Mouse (Mus musculus) bone marrow, adult 2 months (tissue): ENCODE measurements around the gene Herc3. TPM values are rescaled to one million over a fixed set of nuclear protein-coding genes. Genes with fewer than 3 reads are reported as not detected.
"Not testable (repeated sequence)": the region's sequence is repeated elsewhere in the genome, so short reads cannot be mapped to it uniquely, and the experiment has no call there.

Experiments used
- H3K27ac ChIP-seq: fragments of 200-500 bp; 2 replicates; pipeline ENCODE4 v1.5.1; 2012; ENCODE audit warnings: low read depth, mild to moderate bottlenecking, control low read depth, inconsistent platforms, low read length; ENCODE audit not compliant: control insufficient read depth, poor library complexity, insufficient read depth
- H3K4me1 ChIP-seq: fragments of 200-500 bp; 2 replicates; pipeline ENCODE4 v1.6.1; 2011; ENCODE audit warnings: low read length; ENCODE audit not compliant: control insufficient read depth, insufficient read depth
- H3K4me3 ChIP-seq: fragments of 200-500 bp; replicated peaks from 2 replicates; pipeline ENCODE3; 2011; ENCODE audit warnings: mild to moderate bottlenecking, low read depth, low read length, control low read depth; ENCODE audit not compliant: control insufficient read depth
- CTCF ChIP-seq: fragments of 200-500 bp; IDR thresholded peaks from 2 replicates; pipeline ENCODE4 v1.5.1; 2011; ENCODE audit warnings: low read length, control low read depth; ENCODE audit not compliant: control insufficient read depth, insufficient read depth
- POLR2A ChIP-seq: fragments of 200-500 bp; IDR thresholded peaks from 2 replicates; pipeline ENCODE4 v1.6.1; 2011; ENCODE audit warnings: low read depth, mild to moderate bottlenecking, control low read depth, low read length, borderline replicate concordance; ENCODE audit not compliant: control insufficient read depth
- WGBS: fragments of 180-500 bp; shearing (Covaris S2); methylation state at CpG from one replicate; pipeline ENCODE4 v1.1.7; 2018; 5-methylcytosine and 5-hydroxymethylcytosine counted together
- polyA plus RNA-seq: library from polyadenylated mRNA; stranded (reverse); fragments of >200 nt; gene quantifications from 2 replicates; pipeline ENCODE4 v1.2.4, GENCODE M21; 2011; ENCODE audit warnings: low replicate concordance; ENCODE audit not compliant: missing spikeins, insufficient read depth, insufficient read length

The Herc3 gene
- polyA plus RNA-seq, 1 experiment: 12.3 TPM

DNA sequence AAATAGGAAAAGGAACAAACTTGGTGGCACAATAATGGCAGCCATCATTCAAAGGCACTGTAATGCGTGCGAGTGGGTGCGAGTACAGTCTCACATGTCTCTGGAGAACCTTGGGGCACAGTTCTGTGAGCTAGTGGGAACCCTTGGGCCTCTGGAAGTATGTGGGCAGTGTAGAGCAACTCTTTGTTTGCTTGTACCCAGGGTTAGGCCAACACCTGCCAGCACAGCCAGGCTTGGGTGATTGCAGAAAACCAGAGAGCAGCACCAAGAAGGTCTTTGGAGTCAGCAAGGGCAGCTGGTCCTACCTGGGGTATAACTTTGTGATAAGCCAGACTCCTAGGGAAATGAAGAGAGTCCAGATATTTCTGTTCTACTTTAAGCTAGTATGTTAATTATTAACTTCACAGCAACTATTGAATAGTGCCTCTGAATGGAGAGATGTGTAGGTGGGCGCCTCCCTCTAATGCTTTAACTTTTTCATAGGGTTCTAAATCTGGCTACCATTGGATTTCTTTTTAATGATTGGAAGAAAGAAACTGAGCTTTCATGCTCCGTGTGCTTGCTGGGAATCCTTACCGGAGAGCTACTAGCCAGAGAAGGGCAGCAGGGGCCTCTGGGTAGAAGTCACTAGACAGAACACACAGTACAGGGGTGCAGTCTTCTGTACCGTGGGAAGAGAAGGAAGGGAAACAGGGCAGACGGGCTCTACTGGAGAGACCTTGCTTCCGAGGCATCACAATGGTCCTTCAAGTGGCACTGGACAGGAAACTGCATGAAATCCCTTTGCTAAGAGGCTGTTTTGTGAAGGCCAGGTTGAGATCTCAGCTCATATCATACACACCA, 15.8 kb downstream of the Herc3 start:
- no peak overlapping the region for H3K27ac ChIP-seq
- H3K4me1 ChIP-seq: no peaks in the 10 kb centered on the region
- 86% methylated on average over 9 of the region's 9 CpGs for WGBS
- H3K4me3 ChIP-seq: no peak overlapping the region
- TF ChIP-seq CTCF: no peak

DNA sequence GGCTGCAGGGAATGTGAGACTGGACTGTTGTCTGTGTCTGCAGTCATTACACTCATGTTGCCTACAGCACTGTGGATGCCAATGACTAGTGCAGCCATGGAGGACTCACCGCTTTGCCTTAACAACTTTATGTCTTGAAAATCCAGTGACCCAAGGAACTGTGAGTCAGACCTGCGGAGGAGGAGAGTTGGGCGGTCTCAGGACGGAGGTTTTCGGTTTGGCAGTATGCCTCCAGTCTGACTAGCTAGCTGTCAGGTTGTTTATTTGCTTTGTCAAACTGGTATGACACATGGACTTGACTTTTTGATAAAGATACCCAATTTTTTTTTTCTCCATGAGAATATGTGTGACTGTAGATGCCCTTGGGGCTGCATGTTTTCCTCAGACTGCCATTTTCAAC, 16.6 kb downstream of the Herc3 start:
- no peaks in the 10 kb centered on the region for H3K4me1 ChIP-seq
- H3K4me3 ChIP-seq: no peak overlapping the region
- WGBS: 87% methylated on average over 5 of the region's 5 CpGs
- H3K27ac ChIP-seq: no peak overlapping the region
- TF ChIP-seq CTCF (no peak), POLR2A (no peak)

DNA sequence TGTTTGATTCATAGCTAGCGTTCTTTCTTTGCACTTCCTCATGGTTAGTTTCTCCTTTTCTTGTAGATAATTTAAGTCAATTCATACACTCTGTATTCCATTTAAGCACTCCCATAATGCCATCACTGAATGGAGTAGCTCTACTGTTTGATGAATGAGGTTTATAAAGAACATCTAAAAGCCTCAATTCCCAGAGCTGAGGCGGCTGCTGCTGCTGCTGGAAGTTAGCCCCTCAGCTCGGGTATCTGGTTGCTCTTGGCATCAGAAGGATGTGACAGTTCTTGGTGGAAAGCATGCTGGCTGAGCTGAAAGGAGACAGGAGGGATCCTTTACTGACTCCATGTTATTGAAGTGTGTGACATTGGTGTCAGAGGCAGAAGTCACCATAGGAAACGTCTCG, 18.1 kb downstream of the Herc3 start:
- H3K4me1 ChIP-seq: no peaks in the 10 kb centered on the region
- H3K27ac ChIP-seq: no peak overlapping the region
- 71% methylated on average over 5 of the region's 5 CpGs for WGBS
- no peak overlapping the region for H3K4me3 ChIP-seq
- no peak for TF ChIP-seq POLR2A
- TF ChIP-seq CTCF: no peak

DNA sequence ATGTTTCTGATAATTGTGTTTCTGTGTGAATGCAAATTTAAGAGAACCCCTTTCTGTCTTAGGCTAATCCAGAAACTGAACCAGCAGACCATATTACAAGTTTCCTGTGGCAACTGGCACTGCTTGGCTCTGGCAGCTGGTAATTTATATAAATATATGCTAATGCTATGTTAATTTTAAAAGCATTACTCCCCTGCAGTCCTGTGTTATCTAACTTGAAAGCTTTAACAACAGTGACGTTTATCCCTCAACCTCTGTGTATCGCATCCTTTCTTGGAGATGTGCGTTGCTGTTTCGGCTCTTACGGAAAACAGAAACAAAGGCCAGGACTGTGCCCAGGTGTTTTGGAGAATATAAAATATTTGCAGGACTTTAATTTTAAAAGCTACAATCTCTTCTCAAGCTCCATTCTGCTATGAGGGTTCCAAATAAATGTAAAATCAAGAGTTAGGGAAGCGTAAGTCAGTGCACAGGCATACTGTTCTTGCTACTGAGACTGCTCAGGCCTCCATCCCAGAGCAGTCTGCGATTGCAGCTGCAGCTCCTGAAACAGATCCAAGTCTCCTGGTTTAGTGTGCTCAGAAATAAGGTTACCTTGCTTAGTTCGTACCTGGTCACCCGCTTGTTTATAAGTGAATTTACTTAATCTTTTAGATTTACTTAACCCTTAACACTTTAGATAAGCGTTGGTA, 24.6 kb downstream of the Herc3 start:
- 91% methylated on average over 10 of the region's 10 CpGs for WGBS
- H3K27ac ChIP-seq: no peak overlapping the region

DNA sequence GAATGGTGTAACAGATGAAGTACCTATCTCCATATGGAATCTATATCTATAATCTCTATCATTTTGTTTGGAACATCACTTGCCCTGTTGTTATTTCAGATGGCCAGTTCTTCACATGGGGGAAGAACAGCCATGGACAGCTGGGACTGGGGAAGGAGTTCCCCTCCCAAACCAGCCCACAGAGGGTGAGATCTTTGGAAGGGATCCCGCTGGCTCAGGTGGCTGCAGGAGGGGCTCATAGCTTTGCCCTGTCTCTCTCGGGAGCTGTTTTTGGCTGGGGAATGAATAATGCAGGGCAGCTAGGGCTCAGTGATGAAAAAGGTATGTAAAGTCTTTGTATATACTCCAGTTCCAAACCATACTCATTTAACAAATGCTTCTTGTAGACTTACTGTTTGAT, 25.2 kb downstream of the Herc3 start:
- H3K4me1 ChIP-seq: no peaks in the 10 kb centered on the region
- no peak overlapping the region for H3K4me3 ChIP-seq
- WGBS: 87% methylated on average over 2 of the region's 2 CpGs
- no peak for TF ChIP-seq POLR2A
- TF ChIP-seq CTCF: no peak
- H3K27ac ChIP-seq: no peak overlapping the region

More for the DNA sequence above, 24.6 kb downstream of the Herc3 start:
- TF ChIP-seq CTCF: no peak
- TF ChIP-seq POLR2A: no peak
- H3K4me3 ChIP-seq: no peak overlapping the region
- no peaks in the 10 kb centered on the region for H3K4me1 ChIP-seq

DNA sequence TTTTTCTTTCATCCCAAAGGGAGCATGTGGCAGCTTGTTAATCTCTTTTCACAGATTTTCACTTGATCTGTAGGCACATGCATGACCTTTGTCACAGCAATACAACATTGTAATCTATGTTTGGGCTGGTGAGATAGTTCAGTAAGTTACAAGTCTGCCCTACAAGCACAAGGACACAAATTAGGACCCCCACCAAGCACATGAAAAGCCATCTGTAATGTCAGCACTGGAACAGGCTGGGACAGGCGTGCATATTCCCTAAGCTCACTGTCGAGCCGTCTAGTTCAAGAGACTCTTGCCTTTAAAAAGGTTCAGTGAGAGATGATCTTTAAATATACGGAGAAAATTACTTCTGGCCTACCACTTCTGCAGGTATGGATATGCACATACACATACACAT, 28.3 kb downstream of the Herc3 start:
- H3K4me3 ChIP-seq: no peak overlapping the region
- no peak overlapping the region for H3K27ac ChIP-seq
- TF ChIP-seq POLR2A: no peak
- no peak for TF ChIP-seq CTCF
- 92% methylated on average over 4 of the region's 4 CpGs for WGBS
- no peaks in the 10 kb centered on the region for H3K4me1 ChIP-seq

DNA sequence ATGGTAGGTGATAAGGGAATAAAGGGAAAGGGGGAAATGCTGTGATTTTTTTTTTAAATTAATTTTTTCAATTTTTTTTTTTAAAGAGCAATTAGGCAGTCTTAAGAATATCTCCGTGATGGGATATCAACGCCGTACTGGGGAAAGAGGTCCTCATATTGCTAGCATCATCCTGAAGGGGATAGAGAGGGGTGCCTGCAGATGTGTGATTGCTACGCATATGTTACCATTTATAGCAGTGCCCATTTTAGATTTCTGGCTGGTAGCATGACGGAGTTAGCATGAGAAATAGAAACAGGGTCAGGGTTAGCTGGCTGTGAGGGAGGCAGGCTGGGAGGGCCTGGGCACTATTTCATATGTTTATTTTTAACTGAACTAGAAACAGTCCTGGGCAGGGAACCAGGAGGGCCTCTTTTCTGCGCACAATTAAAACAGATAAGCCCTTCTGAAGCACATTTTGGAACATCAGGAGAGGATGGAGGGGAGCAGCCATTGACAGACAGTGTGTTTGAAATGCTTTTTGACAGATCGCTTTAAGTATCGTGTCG, 31.3 kb downstream of the Herc3 start:
- Histone ChIP-seq H3K4me3 (no peak overlapping the region), H3K4me1 (no peaks in the 10 kb centered on the region), H3K27ac (no peak overlapping the region)
- 89% methylated on average over 9 of the region's 9 CpGs for WGBS
- TF ChIP-seq CTCF: no peak
- TF ChIP-seq POLR2A: no peak

DNA sequence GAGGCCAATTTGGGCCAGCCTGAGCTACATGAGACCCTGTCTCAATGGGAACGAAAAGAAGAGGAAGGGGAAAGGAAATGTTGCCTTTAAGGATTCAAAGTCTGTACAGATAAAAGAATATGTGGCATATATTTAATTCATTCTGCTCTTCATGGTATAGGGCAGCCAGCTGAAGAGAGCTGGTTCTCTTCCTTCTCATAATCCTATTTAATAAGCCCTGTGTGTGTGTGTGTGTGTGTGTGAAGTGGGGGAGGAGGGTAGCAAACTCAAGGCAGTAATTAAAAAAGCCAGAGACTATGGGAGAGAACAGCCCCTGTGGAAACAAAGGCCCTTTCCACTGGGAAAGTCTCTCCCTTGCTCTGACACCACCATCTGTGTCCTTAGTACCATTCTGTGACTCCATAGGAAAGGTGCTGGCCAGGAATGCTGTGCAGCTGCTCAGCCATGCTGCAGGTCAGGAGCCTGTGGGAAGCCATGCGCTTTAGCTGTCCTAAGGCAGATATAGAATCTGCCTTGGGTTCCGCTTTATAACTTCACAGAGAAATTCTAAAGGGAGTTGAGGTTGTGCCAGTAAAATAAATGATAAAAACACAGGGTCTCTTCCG, 32.5 kb downstream of the Herc3 start:
- H3K4me1 ChIP-seq: no peaks in the 10 kb centered on the region
- TF ChIP-seq POLR2A (no peak), CTCF (no peak)
- 81% methylated on average over 4 of the region's 4 CpGs for WGBS

DNA sequence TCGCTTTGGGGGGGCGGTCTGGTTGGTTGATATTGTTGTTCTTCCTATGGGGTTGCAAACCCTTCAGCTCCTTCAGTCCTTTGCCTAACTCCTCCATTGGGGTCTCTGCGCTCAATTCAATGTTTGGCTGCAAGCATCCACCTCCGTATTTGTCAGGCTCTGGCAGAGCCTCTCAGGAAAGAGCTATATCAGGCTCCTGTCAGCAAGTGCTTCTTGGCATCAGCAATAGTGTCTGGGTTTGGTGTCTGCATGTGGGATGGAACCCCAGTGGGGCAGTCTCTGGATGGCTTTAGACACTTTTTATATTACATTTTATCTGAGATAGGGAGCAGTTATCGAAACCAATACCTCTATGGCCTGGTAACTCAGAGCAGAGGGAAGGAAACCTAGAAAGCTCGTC, 36.6 kb downstream of the Herc3 start:
- H3K4me1 ChIP-seq, H3K4me3 ChIP-seq: not testable (repeated sequence)
- WGBS: 89% methylated on average over 6 of the region's 6 CpGs

More for the DNA sequence above, 32.5 kb downstream of the Herc3 start:
- H3K4me3 ChIP-seq: no peak overlapping the region
- H3K27ac ChIP-seq: no peak overlapping the region

More for the DNA sequence above, 36.6 kb downstream of the Herc3 start:
- H3K27ac ChIP-seq: not testable (repeated sequence)
